ENCODE assay signal across 8 mouse cellular contexts in genomic region chr8:75093399-75094156, GRCm38 (mm10). TPM values are rescaled to one million over a fixed set of nuclear protein-coding genes. Genes with fewer than 3 reads are reported as not detected.
DNase-seq lines count a peak whose midpoint lies in the region; ATAC-seq and TF ChIP-seq lines count a peak whose summit lies in the region.

TSS of gene Hmox1 (plus strand) at chr8:75093621.

- H3K9me3 ChIP-seq in MEL (replicated peaks; ENCODE audit: insufficient read depth, low read length) = no peaks in the 10 kb centered on the region
- H3K9me3 ChIP-seq in forebrain, postnatal 0 days (ENCODE audit: low read length) = no peaks in the 10 kb centered on the region
- H3K9me3 ChIP-seq in neural tube, embryonic 15.5 days (replicated peaks) = no peaks in the 10 kb centered on the region

- peak within 1 kb of the TSS; percentile 83 for H3K4me2 ChIP-seq in forebrain, postnatal 0 days (ENCODE audit: low read depth)
- H3K4me2 ChIP-seq in neural tube, embryonic 15.5 days = peak within 1 kb of the TSS; percentile 80

- TF ChIP-seq POLR2A in MEL (IDR thresholded peaks at IDR 0.05; ENCODE audit: control insufficient read depth in 1 of 2, insufficient read depth in 1 of 2, low read depth in 1 of 2, low read length in 2 of 2, poor library complexity in 1 of 2) = peak; percentile 72 to 92; a peak in 3 of 4 replicates
- TF ChIP-seq POLR2A in lung, adult 2 months (IDR thresholded peaks at IDR 0.05; ENCODE audit: borderline replicate concordance, extremely low read depth, low read depth, low read length) = peak; percentile 92; the same call in 1 of the 2 replicates

- peak; percentile 95 for DNase-seq in MEL (ENCODE audit: low read depth, low spot score)
- peak; percentile 33 for DNase-seq in cerebellum, adult 8-10 months
- peak; percentile 80 for DNase-seq in forebrain, postnatal 0 days
- DNase-seq in heart, postnatal 36 days = peak; percentile 93
- DNase-seq in layer of hippocampus, adult 2 months (ENCODE audit: low spot score in 2 of 2) = peak; percentile 79 to 84
- peak; percentile 94 for DNase-seq in lung, adult 2 months
- peak; percentile 93 for DNase-seq in testis, postnatal 10 days (ENCODE audit: low spot score)

- H3K36me3 ChIP-seq in MEL (ENCODE audit: control insufficient read depth in 1 of 2, insufficient read depth in 2 of 2, low read length in 2 of 2) = peaks cover 0 to 22% of the 10 kb centered on the region in 2 experiments; a peak in 3 of 4 replicates
- no peaks in the 10 kb centered on the region for H3K36me3 ChIP-seq in forebrain, postnatal 0 days (ENCODE audit: insufficient read depth)
- H3K36me3 ChIP-seq in neural tube, embryonic 15.5 days = no peaks in the 10 kb centered on the region

- 1% methylated on average over 36 of the region's 36 CpGs for WGBS in forebrain, postnatal 0 days
- WGBS in lung, adult 2 months = 1% methylated on average over 36 of the region's 36 CpGs
- WGBS in neural tube, embryonic 15.5 days = 1% methylated on average over 36 of the region's 36 CpGs

- intact Hi-C loops in heart, postnatal 36 days (cut with DNase I) = loop anchor here (2.0 kb wide), 1 partner anchor 13 kb away; no protein-coding TSS in a partner anchor

- no peaks in the 10 kb centered on the region for H3K27me3 ChIP-seq in MEL (ENCODE audit: control insufficient read depth in 1 of 2, insufficient read depth in 2 of 2, low read length in 2 of 2)
- no peaks in the 10 kb centered on the region for H3K27me3 ChIP-seq in forebrain, postnatal 0 days (ENCODE audit: insufficient read depth, low read length)
- H3K27me3 ChIP-seq in neural tube, embryonic 15.5 days (replicated peaks) = no peaks in the 10 kb centered on the region

- peaks cover 9% of the 10 kb centered on the region for H3K79me2 ChIP-seq in MEL (ENCODE audit: control insufficient read depth, insufficient read depth, low read length, poor library complexity)

- no peak for TF ChIP-seq RAD21 in MEL (IDR thresholded peaks at IDR 0.05; ENCODE audit: low read depth, low read length)

- no peak; a peak in 1 of 4 replicates for TF ChIP-seq EP300 in MEL (IDR thresholded peaks at IDR 0.05; ENCODE audit: low read depth in 1 of 2, low read length in 2 of 2)

- H3K4me3 ChIP-seq in MEL (ENCODE audit: control insufficient read depth in 1 of 2, insufficient read depth in 1 of 2, low read depth in 2 of 2, low read length in 2 of 2) = peak within 1 kb of the TSS; percentile 87 to 91
- H3K4me3 ChIP-seq in forebrain, postnatal 0 days (ENCODE audit: low read depth, low read length) = peak within 1 kb of the TSS; percentile 51
- H3K4me3 ChIP-seq in layer of hippocampus, adult 2 months = peak within 1 kb of the TSS; percentile 75
- H3K4me3 ChIP-seq in lung, adult 2 months (replicated peaks; ENCODE audit: extremely low read depth, low read depth, low read length) = peak within 1 kb of the TSS; percentile 72
- peak within 1 kb of the TSS; percentile 56 for H3K4me3 ChIP-seq in neural tube, embryonic 15.5 days (replicated peaks)

- ATAC-seq in forebrain, postnatal 0 days = peak; percentile 94
- peak; percentile 91 for ATAC-seq in neural tube, embryonic 15.5 days (ENCODE audit: low FRiP score)

- peak within 1 kb of the TSS; percentile 96 for H3K9ac ChIP-seq in MEL (ENCODE audit: control insufficient read depth, low read depth, low read length, poor library complexity, severe bottlenecking)
- H3K9ac ChIP-seq in forebrain, postnatal 0 days = peak within 1 kb of the TSS; percentile 60
- H3K9ac ChIP-seq in neural tube, embryonic 15.5 days (replicated peaks) = peak within 1 kb of the TSS; percentile 57

- no peak for TF ChIP-seq CTCF in MEL (IDR thresholded peaks at IDR 0.05 in 2 of 3, conservative IDR thresholded peaks at IDR 0.05 in 1 of 3; ENCODE audit: control insufficient read depth in 1 of 3, insufficient read depth in 1 of 3, low read depth in 2 of 3, low read length in 3 of 3, poor library complexity in 1 of 3, severe bottlenecking in 1 of 3)
- peak; percentile 31; the same call in 1 of the 2 replicates for TF ChIP-seq CTCF in forebrain, postnatal 0 days (IDR thresholded peaks at IDR 0.05; ENCODE audit: low read depth)
- 0 out of 2 replicates have a peak, but pooled peaks have one; percentile 25 for TF ChIP-seq CTCF in layer of hippocampus, adult 2 months (conservative IDR thresholded peaks at IDR 0.05)
- TF ChIP-seq CTCF in lung, adult 2 months (IDR thresholded peaks at IDR 0.05; ENCODE audit: insufficient read depth, low read length) = no peak

- peaks cover 7 to 29% of the 10 kb centered on the region in 2 experiments for H3K4me1 ChIP-seq in MEL (ENCODE audit: control insufficient read depth in 1 of 2, insufficient read depth in 2 of 2, low read length in 2 of 2)
- H3K4me1 ChIP-seq in forebrain, postnatal 0 days (ENCODE audit: insufficient read depth) = peaks cover 10% of the 10 kb centered on the region
- H3K4me1 ChIP-seq in lung, adult 2 months (ENCODE audit: control insufficient read depth, insufficient read depth, low read length) = peaks cover 14% of the 10 kb centered on the region
- peaks cover 18% of the 10 kb centered on the region for H3K4me1 ChIP-seq in neural tube, embryonic 15.5 days

- H3K27ac ChIP-seq in MEL (ENCODE audit: control insufficient read depth, low read depth, low read length) = peak within 1 kb of the TSS; percentile 77
- H3K27ac ChIP-seq in forebrain, postnatal 0 days (ENCODE audit: low read depth, low read length) = peak within 1 kb of the TSS; percentile 35; the same call in 1 of the 2 replicates
- H3K27ac ChIP-seq in layer of hippocampus, adult 2 months = peak within 1 kb of the TSS; percentile 77
- H3K27ac ChIP-seq in neural tube, embryonic 15.5 days (replicated peaks) = 0 out of 2 replicates have a peak within 1 kb of the TSS, but pooled peaks have one; percentile 61

TF ChIP-seq in MEL, 35 proteins besides CTCF, POLR2A, EP300 and RAD21 (continues in another document):
- TF ChIP-seq TBP (IDR thresholded peaks at IDR 0.05; ENCODE audit: low read depth, low read length) (peak; percentile 95), KAT2A (conservative IDR thresholded peaks at IDR 0.05; ENCODE audit: low read depth, low read length) (no peak), BHLHE40 (IDR thresholded peaks at IDR 0.05; ENCODE audit: borderline replicate concordance, low read depth, low read length) (peak; percentile 81; the same call in 1 of the 2 replicates), ZMIZ1 (IDR thresholded peaks at IDR 0.05; ENCODE audit: low read depth, low read length) (peak; percentile 86), ZNF384 (IDR thresholded peaks at IDR 0.05; ENCODE audit: low read depth, low read length) (peak; percentile 79), MYC (IDR thresholded peaks at IDR 0.05; ENCODE audit: low read depth, low read length) (no peak), ETS1 (IDR thresholded peaks at IDR 0.05; ENCODE audit: low read depth, low read length) (peak; percentile 98), TCF12 (IDR thresholded peaks at IDR 0.05; ENCODE audit: low read depth, low read length) (peak; percentile 36; the same call in 1 of the 2 replicates), MAZ (IDR thresholded peaks at IDR 0.05; ENCODE audit: low read depth, low read length) (no peak), MXI1 (IDR thresholded peaks at IDR 0.05; ENCODE audit: low read depth, low read length) (peak; percentile 89), UBTF (IDR thresholded peaks at IDR 0.05; ENCODE audit: borderline replicate concordance, insufficient read depth, low read depth, low read length) (0 out of 2 replicates have a peak, but pooled peaks have one; percentile 58), HCFC1 (IDR thresholded peaks at IDR 0.05; ENCODE audit: low read depth, low read length) (peak; percentile 64; the same call in 1 of the 2 replicates), ELF1 (IDR thresholded peaks at IDR 0.05; ENCODE audit: low read depth, low read length) (peak; percentile 38; the same call in 1 of the 2 replicates), NRF1 (IDR thresholded peaks at IDR 0.05; ENCODE audit: insufficient read depth, low read depth, low read length, poor library complexity, severe bottlenecking) (0 out of 2 replicates have a peak, but pooled peaks have one; percentile 13), GABPA (IDR thresholded peaks at IDR 0.05; ENCODE audit: low read depth, low read length) (no peak), MAFK (IDR thresholded peaks at IDR 0.05; ENCODE audit: borderline replicate concordance, low read depth, low read length) (no peak), CHD2 (IDR thresholded peaks at IDR 0.05; ENCODE audit: low read length) (no peak), ZKSCAN1 (IDR thresholded peaks at IDR 0.05; ENCODE audit: low read depth, low read length) (no peak), TAL1 (IDR thresholded peaks at IDR 0.05; ENCODE audit: low read length) (no peak), USF1 (IDR thresholded peaks at IDR 0.05; ENCODE audit: low read depth, low read length) (peak; percentile 95), SIN3A (IDR thresholded peaks at IDR 0.05; ENCODE audit: low read length) (peak; percentile 97), MYB (IDR thresholded peaks at IDR 0.05; ENCODE audit: low read depth, low read length) (no peak), MAX (IDR thresholded peaks at IDR 0.05; ENCODE audit: low read length) (peak; percentile 90), CHD1 (IDR thresholded peaks at IDR 0.05; ENCODE audit: low read depth, low read length) (0 out of 2 replicates have a peak, but pooled peaks have one; percentile 60), POLR2AphosphoS5 (IDR thresholded peaks at IDR 0.05; ENCODE audit: borderline replicate concordance, low read depth, low read length) (0 out of 2 replicates have a peak, but pooled peaks have one; percentile 34), SMC3 (IDR thresholded peaks at IDR 0.05; ENCODE audit: low read depth, low read length) (no peak), ZC3H11A (IDR thresholded peaks at IDR 0.05; ENCODE audit: low read depth, low read length) (no peak), NELFE (IDR thresholded peaks at IDR 0.05; ENCODE audit: low read depth, low read length) (peak; percentile 86), JUND (IDR thresholded peaks at IDR 0.05; ENCODE audit: low read depth, low read length) (no peak), MEF2A (IDR thresholded peaks at IDR 0.05; ENCODE audit: extremely low read depth, insufficient replicate concordance, low read depth, low read length, poor library complexity, severe bottlenecking) (no peak)

RNA-seq across cellular contexts. Expression of gene Hmox1, which starts in this region (rescaled TPM):
- 11.1 and 29.9 TPM in 2 replicates for total RNA-seq in MEL (2012; rRNA removed)
- 10 to 100 TPM in 1 of 2 experiments, not detected in 1; 72.4 TPM for polyA plus RNA-seq in MEL (2012; ENCODE audit: insufficient read depth in 1 of 2, insufficient read length in 2 of 2, low read depth in 1 of 2, low replicate concordance in 2 of 2, missing spikeins in 1 of 2)
- total RNA-seq in forebrain, postnatal 0 days (2014; rRNA removed) = 8.7 and 10.5 TPM in 2 replicates
- 13.3 and 14.4 TPM in 2 replicates for polyA plus RNA-seq in forebrain, postnatal 0 days (2015; fragmentation: Nextera tagmentation; extraction: Ambion mirVana)
- 10 to 100 TPM; 12.1 to 21.6 TPM for total RNA-seq in heart, postnatal 36 days (2021)
- 1 to 10 TPM; 6.1 to 6.2 TPM for total RNA-seq in layer of hippocampus, adult 2 months (2021)
- polyA plus RNA-seq in lung, adult 2 months (2012; rRNA removed) = 40.0 and 58.0 TPM in 2 replicates
- polyA plus RNA-seq in neural tube, embryonic 15.5 days (2015; fragmentation: Nextera tagmentation; extraction: Ambion mirVana) = 13.5 and 14.2 TPM in 2 replicates

Comparison
In these comparisons a context has a peak if more than half of its experiments do, and no peak if none do; other contexts are left out.
1. Peak in every context shown above with its lines: DNase-seq, ATAC-seq, H3K4me3 ChIP-seq and H3K27ac ChIP-seq.
2. DNase-seq: peak in every context shown above with its lines; median percentile 95 in MEL; 94 in lung, adult 2 months; 93 in heart, postnatal 36 days; 93 in testis, postnatal 10 days; 82 in layer of hippocampus, adult 2 months; 80 in forebrain, postnatal 0 days; 33 in cerebellum, adult 8-10 months.
3. CTCF ChIP-seq: peak in forebrain, postnatal 0 days (single experiment) and layer of hippocampus, adult 2 months (single experiment); none in MEL (0 of 3) and lung, adult 2 months (single experiment).